Mouse (Mus musculus) heart, embryonic 15.5 days (tissue): ENCODE results near the gene Ipmk. TPM values are rescaled to one million over a fixed set of nuclear protein-coding genes. Genes with fewer than 3 reads are reported as not detected.

ENCODE experiments used
- ATAC-seq: fragments of 200-750 bp; cut with Nextera tagmentation; replicated peaks from 2 replicates; pipeline ENCODE4 v1.8.0; 2017; ENCODE audit warnings: low read depth, moderate TSS enrichment; ENCODE audit not compliant: insufficient number of reproducible peaks, insufficient read depth, low FRiP score
- H3K27ac ChIP-seq: fragments of 300-500 bp; sonication (generic); 2 replicates; pipeline ENCODE4 v1.5.1; 2015; ENCODE audit warnings: mild to moderate bottlenecking, inconsistent platforms
- H3K27me3 ChIP-seq: fragments of 300-500 bp; sonication (generic); 2 replicates; pipeline ENCODE4 v1.6.1; 2015; ENCODE audit warnings: inconsistent platforms
- H3K36me3 ChIP-seq: fragments of 300-500 bp; sonication (generic); 2 replicates; pipeline ENCODE4 v1.6.1; 2015; ENCODE audit warnings: mild to moderate bottlenecking, inconsistent platforms
- H3K4me1 ChIP-seq: fragments of 300-500 bp; sonication (generic); replicated peaks from 2 replicates; pipeline ENCODE4 v1.6.1; 2015; ENCODE audit warnings: inconsistent platforms
- H3K4me2 ChIP-seq: fragments of 300-500 bp; sonication (generic); 2 replicates; pipeline ENCODE4 v1.6.1; 2015; ENCODE audit warnings: inconsistent platforms, mild to moderate bottlenecking, moderate library complexity
- H3K4me3 ChIP-seq: fragments of 300-500 bp; sonication (generic); 2 replicates; pipeline ENCODE4 v1.5.1; 2015; ENCODE audit warnings: mild to moderate bottlenecking, inconsistent platforms
- H3K9ac ChIP-seq: fragments of 300-500 bp; sonication (generic); 2 replicates; pipeline ENCODE4 v1.6.1; 2015; ENCODE audit warnings: mild to moderate bottlenecking, inconsistent platforms
- H3K9me3 ChIP-seq: fragments of 300-500 bp; sonication (generic); replicated peaks from 2 replicates; pipeline ENCODE4 v1.6.1; 2016; ENCODE audit warnings: inconsistent platforms
- WGBS: fragments of 180-500 bp; shearing (Covaris S2); methylation state at CpG from one replicate; pipeline ENCODE4 v1.1.7; 2015; ENCODE audit warnings: mixed read lengths; 5-methylcytosine and 5-hydroxymethylcytosine counted together
- polyA plus RNA-seq: library from polyadenylated mRNA; unstranded; fragments of >200 nt; fragmentation: Nextera tagmentation; extraction: Ambion mirVana; gene quantifications from 2 replicates; pipeline ENCODE4 v1.2.1, GENCODE M21; 2015

The Ipmk gene
- polyA plus RNA-seq, 1 experiment from 2014 or later, result 6.5 TPM

DNA sequence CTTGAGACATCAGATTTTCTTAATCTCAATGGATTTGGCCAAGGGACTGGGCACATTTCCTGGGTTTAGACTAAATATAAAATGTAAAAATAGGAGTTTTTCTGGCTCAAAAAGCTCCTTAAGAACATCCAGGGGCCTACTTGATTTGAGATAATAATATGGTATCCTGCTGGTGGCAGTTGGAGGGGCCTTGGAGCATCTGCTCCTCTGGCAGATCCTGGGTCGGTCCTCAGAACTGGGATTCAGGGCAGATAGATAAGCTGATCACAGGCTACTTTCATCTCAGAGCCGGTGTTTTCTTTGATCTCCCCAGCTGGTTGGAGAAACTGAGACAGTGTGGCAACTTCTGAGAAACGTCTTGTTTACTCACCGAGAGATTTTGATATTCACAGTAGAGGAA lies 129.6 kb downstream of the Ipmk start:
- no peak overlapping the region for H3K9ac ChIP-seq
- H3K36me3 ChIP-seq, result no peaks in the 10 kb centered on the region
- no peaks in the 10 kb centered on the region for H3K27me3 ChIP-seq
- no peak overlapping the region for H3K27ac ChIP-seq
- no peak overlapping the region for H3K4me3 ChIP-seq
- no peaks in the 10 kb centered on the region for H3K4me1 ChIP-seq
- WGBS, result 33% methylated on average over 4 of the region's 4 CpGs
- no peak for ATAC-seq
- no peak overlapping the region for H3K4me2 ChIP-seq
- H3K9me3 ChIP-seq, result no peaks in the 10 kb centered on the region

GRCm38 (mm10) chr10:71479700-71480325 lies 132.2 kb downstream of the Ipmk start:
- no peak overlapping the region for H3K4me3 ChIP-seq
- no peaks in the 10 kb centered on the region for H3K27me3 ChIP-seq
- no peaks in the 10 kb centered on the region for H3K9me3 ChIP-seq
- no peaks in the 10 kb centered on the region for H3K36me3 ChIP-seq
- H3K4me1 ChIP-seq, result no peaks in the 10 kb centered on the region
- no peak overlapping the region for H3K4me2 ChIP-seq
- no peak overlapping the region for H3K27ac ChIP-seq
- no peak for ATAC-seq
- 9% methylated on average over 8 of the region's 8 CpGs for WGBS
- H3K9ac ChIP-seq, result no peak overlapping the region

Other genes with a start within 250 kb of the Ipmk start
- gene Bicc1, start 188.1 kb upstream of the Ipmk start, polyA plus RNA-seq, result 19.2 and 22.4 TPM in 2 replicates
- gene Tfam, start 109.5 kb upstream of the Ipmk start, polyA plus RNA-seq, result 52.7 and 53.8 TPM in 2 replicates
- gene Ube2d1, start 62.5 kb upstream of the Ipmk start, polyA plus RNA-seq, result 52.4 and 53.9 TPM in 2 replicates
- gene Cisd1, start 2.8 kb upstream of the Ipmk start, polyA plus RNA-seq, result 168 and 214 TPM in 2 replicates